Mouse (Mus musculus) ovary, postnatal 14 days (tissue): ENCODE data around the gene Gm4756.
"Not testable (repeated sequence)": the region's sequence is repeated elsewhere in the genome, so short reads cannot be mapped to it uniquely, and the experiment has no call there.

Experiments used
- DNase-seq: peaks from one replicate; pipeline ENCODE4 v3.0.0; 2022; ENCODE audit warnings: low spot score

The Gm4756 gene

GRCm38 (mm10) chr12:72649611-72650330 is at the start of gene Gm4756:
Gene Gm4756 (minus strand): TSS chr12:72649661.
- DNase-seq = no peak

GRCm38 (mm10) chr12:72694901-72695463 is 45.5 kb upstream of the Gm4756 start:
- no peak for DNase-seq

- DNase-seq = no peak
Observed at GRCm38 (mm10) chr12:72694438-72694837, 45.0 kb upstream of the Gm4756 start.

- no peak for DNase-seq
Observed at GRCm38 (mm10) chr12:72693895-72694294, 44.4 kb upstream of the Gm4756 start.

GRCm38 (mm10) chr12:72688281-72688680 is 38.8 kb upstream of the Gm4756 start:
- DNase-seq = not testable (repeated sequence)

GRCm38 (mm10) chr12:72687741-72688140 is 38.3 kb upstream of the Gm4756 start:
- DNase-seq = not testable (repeated sequence)

GRCm38 (mm10) chr12:72686566-72686965 is 37.1 kb upstream of the Gm4756 start:
- DNase-seq = not testable (repeated sequence)

GRCm38 (mm10) chr12:72683612-72684011 is 34.2 kb upstream of the Gm4756 start:
- DNase-seq = no peak

GRCm38 (mm10) chr12:72682511-72683282 is 33.2 kb upstream of the Gm4756 start:
- DNase-seq = no peak

- no peak for DNase-seq
Observed at GRCm38 (mm10) chr12:72681919-72682318, 32.5 kb upstream of the Gm4756 start.

GRCm38 (mm10) chr12:72679635-72680034 is 30.2 kb upstream of the Gm4756 start:
- no peak for DNase-seq

- no peak for DNase-seq
Observed at GRCm38 (mm10) chr12:72674820-72675219, 25.4 kb upstream of the Gm4756 start.

GRCm38 (mm10) chr12:72674079-72674797 is 24.8 kb upstream of the Gm4756 start:
- DNase-seq = no peak

GRCm38 (mm10) chr12:72671516-72672135 is 22.2 kb upstream of the Gm4756 start:
- DNase-seq = no peak

- no peak for DNase-seq
Observed at GRCm38 (mm10) chr12:72670921-72671320, 21.5 kb upstream of the Gm4756 start.

- no peak for DNase-seq
Observed at GRCm38 (mm10) chr12:72667868-72668469, 18.5 kb upstream of the Gm4756 start.

- DNase-seq = no peak
Observed at GRCm38 (mm10) chr12:72666015-72666414, 16.6 kb upstream of the Gm4756 start.

GRCm38 (mm10) chr12:72664735-72665337 is 15.4 kb upstream of the Gm4756 start, which contains the start of gene Dhrs7:
Gene Dhrs7 (minus strand): TSS chr12:72664909.
- DNase-seq = peak; percentile 84

- peak; percentile 44 for DNase-seq
Observed at GRCm38 (mm10) chr12:72664020-72664734, 14.7 kb upstream of the Gm4756 start.

- no peak for DNase-seq
Observed at GRCm38 (mm10) chr12:72655775-72656174, 6.3 kb upstream of the Gm4756 start.
